Mouse (Mus musculus) liver, adult 2 months (tissue): ENCODE measurements around the gene Dock2.

ENCODE experiments used
- CTCF ChIP-seq: fragments of 200-500 bp; IDR thresholded peaks from 2 replicates; pipeline ENCODE4 v1.5.1; 2011; ENCODE audit warnings: low read depth, low read length, control low read depth
- POLR2A ChIP-seq: fragments of 200-500 bp; IDR thresholded peaks from 2 replicates; pipeline ENCODE4 v1.6.1; 2011; ENCODE audit warnings: low read length, control low read depth; ENCODE audit not compliant: insufficient read depth; ENCODE audit errors: extremely low read depth

- TF ChIP-seq CTCF (no peak), POLR2A (no peak)
Measured at GRCm38 (mm10) chr11:34276363-34277046, 507.2 kb downstream of the Dock2 start.
